Mouse (Mus musculus) CH12.LX (cell line): ENCODE measurements around the gene Ppp1r14a. TPM values are rescaled to one million over a fixed set of nuclear protein-coding genes. Genes with fewer than 3 reads are reported as not detected.

Experiments
- DNase-seq: peaks from one replicate; pipeline ENCODE4 v3.0.0-alpha.2; 2013; ENCODE audit errors: extremely low read depth
- H3K27ac ChIP-seq: 2 replicates; pipeline ENCODE4 v1.5.1; 2012; ENCODE audit warnings: low read depth, mild to moderate bottlenecking, control low read depth, moderate library complexity; ENCODE audit not compliant: insufficient read depth
- H3K27me3 ChIP-seq: replicated peaks from 2 replicates; pipeline ENCODE3; 2012; ENCODE audit warnings: inconsistent platforms
- H3K36me3 ChIP-seq, 2 experiments: replicated peaks in 1 of 2; 2 replicates each; pipeline versions ENCODE3 to v1.6.1; 2012; ENCODE audit warnings: inconsistent platforms in 1 of 2, low read length in 1 of 2, mild to moderate bottlenecking in 1 of 2, mixed read lengths in 1 of 2, moderate library complexity in 1 of 2; ENCODE audit not compliant: control insufficient read depth in 1 of 2, insufficient read depth in 1 of 2
- H3K4me1 ChIP-seq, 2 experiments: 2 replicates each; pipeline ENCODE4 v1.6.1; 2012; ENCODE audit warnings: inconsistent platforms in 1 of 2, moderate library complexity in 1 of 2; ENCODE audit not compliant: insufficient read depth in 2 of 2, control insufficient read depth in 1 of 2
- H3K4me2 ChIP-seq: 2 replicates; pipeline ENCODE4 v1.6.1; 2012; ENCODE audit warnings: low read depth, mild to moderate bottlenecking, control low read depth; ENCODE audit not compliant: poor library complexity, insufficient read depth, severe bottlenecking
- H3K4me3 ChIP-seq, 3 experiments: fragments of 150-350 bp in 1 of 3; sonication (generic) in 1 of 3; replicated peaks in 1 of 3; 2 replicates each; pipeline versions ENCODE3 to v1.5.1; 2011 to 2012; ENCODE audit warnings: low read depth in 2 of 3, low read length in 2 of 3, mild to moderate bottlenecking in 2 of 3, moderate library complexity in 2 of 3, control low read depth in 1 of 3, improper control_type of control experiment in 1 of 3, inconsistent platforms in 1 of 3, mixed read lengths in 1 of 3; ENCODE audit not compliant: poor library complexity in 1 of 3
- H3K79me2 ChIP-seq: replicated peaks from 2 replicates; pipeline ENCODE4 v1.6.1; 2012; ENCODE audit warnings: mild to moderate bottlenecking, moderate library complexity; ENCODE audit not compliant: control insufficient read depth, poor library complexity, insufficient read depth, severe bottlenecking; ENCODE audit errors: extremely low read depth
- H3K9ac ChIP-seq: 2 replicates; pipeline ENCODE4 v1.6.1; 2012; ENCODE audit warnings: low read depth, mild to moderate bottlenecking, control low read depth, moderate library complexity; ENCODE audit not compliant: insufficient read depth
- H3K9me3 ChIP-seq: replicated peaks from 2 replicates; pipeline ENCODE3; 2012; ENCODE audit warnings: low read length, inconsistent platforms, mixed read lengths
- CHD1 ChIP-seq: IDR thresholded peaks from 2 replicates; pipeline ENCODE4 v1.6.1; 2012; ENCODE audit warnings: low read depth, low read length, improper control_type of control experiment, inconsistent platforms
- CHD2 ChIP-seq: IDR thresholded peaks from 2 replicates; pipeline ENCODE4 v1.6.1; 2011; ENCODE audit warnings: low read length, improper control_type of control experiment
- E2F4 ChIP-seq: IDR thresholded peaks from 2 replicates; pipeline ENCODE4 v1.6.1; 2011; ENCODE audit warnings: low read depth, low read length, improper control_type of control experiment; ENCODE audit not compliant: insufficient replicate concordance
- EP300 ChIP-seq: IDR thresholded peaks from 2 replicates; pipeline ENCODE4 v1.6.1; 2011; ENCODE audit warnings: low read length, improper control_type of control experiment
- HCFC1 ChIP-seq: IDR thresholded peaks from 2 replicates; pipeline ENCODE4 v1.6.1; 2012; ENCODE audit warnings: low read depth, mild to moderate bottlenecking, inconsistent platforms, low read length, improper control_type of control experiment
- IRF4 ChIP-seq: IDR thresholded peaks from 2 replicates; pipeline ENCODE4 v1.6.1; 2014; ENCODE audit warnings: low read depth, mild to moderate bottlenecking, inconsistent platforms, low read length, improper control_type of control experiment
- JUND ChIP-seq: conservative IDR thresholded peaks from 2 replicates; pipeline ENCODE4 v1.6.1; 2011; ENCODE audit warnings: low read depth, low read length, improper control_type of control experiment
- MAX ChIP-seq: IDR thresholded peaks from 2 replicates; pipeline ENCODE4 v1.6.1; 2011; ENCODE audit warnings: low read length, improper control_type of control experiment
- MAZ ChIP-seq: IDR thresholded peaks from 2 replicates; pipeline ENCODE4 v1.6.1; 2012; ENCODE audit warnings: low read depth, mild to moderate bottlenecking, inconsistent platforms, low read length, improper control_type of control experiment, moderate library complexity
- MYC ChIP-seq: IDR thresholded peaks from 2 replicates; pipeline ENCODE4 v1.6.1; 2011; ENCODE audit warnings: low read depth, mild to moderate bottlenecking, improper control_type of control experiment, low read length
- NELFE ChIP-seq: IDR thresholded peaks from 2 replicates; pipeline ENCODE4 v1.6.1; 2011; ENCODE audit warnings: low read depth, low read length, improper control_type of control experiment
- PAX5 ChIP-seq: IDR thresholded peaks from 2 replicates; pipeline ENCODE4 v1.6.1; 2012; ENCODE audit warnings: low read length, inconsistent platforms, mixed read lengths
- RAD21 ChIP-seq: IDR thresholded peaks from 2 replicates; pipeline ENCODE4 v1.6.1; 2011; ENCODE audit warnings: low read depth, mild to moderate bottlenecking, low read length, improper control_type of control experiment, moderate library complexity
- SIN3A ChIP-seq: IDR thresholded peaks from 2 replicates; pipeline ENCODE4 v1.6.1; 2012; ENCODE audit warnings: low read length, improper control_type of control experiment, inconsistent platforms
- SMC3 ChIP-seq: IDR thresholded peaks from 2 replicates; pipeline ENCODE4 v1.6.1; 2011; ENCODE audit warnings: low read depth, low read length, improper control_type of control experiment
- TBP ChIP-seq: conservative IDR thresholded peaks from 2 replicates; pipeline ENCODE4 v1.6.1; 2011; ENCODE audit warnings: low read depth, low read length, improper control_type of control experiment
- TCF12 ChIP-seq: IDR thresholded peaks from 2 replicates; pipeline ENCODE4 v1.6.1; 2014; ENCODE audit warnings: low read depth, mild to moderate bottlenecking, inconsistent platforms, low read length, improper control_type of control experiment
- UBTF ChIP-seq: IDR thresholded peaks from 2 replicates; pipeline ENCODE4 v1.6.1; 2012; ENCODE audit warnings: low read depth, mild to moderate bottlenecking, inconsistent platforms, low read length, improper control_type of control experiment, moderate library complexity
- USF1 ChIP-seq: IDR thresholded peaks from 2 replicates; pipeline ENCODE4 v1.6.1; 2014; ENCODE audit warnings: low read depth, mild to moderate bottlenecking, inconsistent platforms, low read length, improper control_type of control experiment
- ZKSCAN1 ChIP-seq: IDR thresholded peaks from 2 replicates; pipeline ENCODE4 v1.6.1; 2012; ENCODE audit warnings: low read depth, inconsistent platforms, low read length, improper control_type of control experiment, borderline replicate concordance
- dilution Hi-C: fragments of 300-500 bp; cut with MboI; formaldehyde crosslinking; loops from 2 replicates; pipeline ENCODE4 v1.14.3; 2020; ENCODE audit warnings: low sequenced_read_pairs; ENCODE audit not compliant: extremely low pct_unique_long_range_greater_than_20kb, extremely low pct_ligation_motif_present
- in situ Hi-C: fragments of 300-500 bp; cut with MboI; formaldehyde crosslinking; loops from 3 replicates; pipeline ENCODE4 v1.14.3; 2019; ENCODE audit warnings: low sequenced_read_pairs, low pct_ligation_motif_present, low pct_unique_long_range_greater_than_20kb, mixed read lengths
- polyA plus RNA-seq: library from polyadenylated mRNA; unstranded; fragments of >175 nt; gene quantifications from 2 replicates; pipeline ENCODE4 v1.2.1, GENCODE M21; 2012; ENCODE audit warnings: low read depth; ENCODE audit not compliant: insufficient read length
- total RNA-seq, 2 experiments: library from RNA; depleted of rRNA; stranded (reverse); fragments of 300-350 nt in 1 of 2; fragments of >200 nt in 1 of 2; gene quantifications; 2 replicates each; pipeline ENCODE4 v1.2.3; 2012 to 2014

The Ppp1r14a gene
- total and polyA plus RNA-seq, 3 experiments = not detected

GRCm38 (mm10) chr7:29257368-29257767, 31.7 kb upstream of the Ppp1r14a start:
- no peak for TF ChIP-seq E2F4
- no peak for TF ChIP-seq CHD1
- TF ChIP-seq UBTF = no peak
- no peak for TF ChIP-seq IRF4
- no peak for TF ChIP-seq PAX5
- no peak for TF ChIP-seq SMC3
- TF ChIP-seq CHD2 = no peak
- no peak for TF ChIP-seq MAZ
- no peak for TF ChIP-seq TCF12
- no peaks in the 10 kb centered on the region for H3K27me3 ChIP-seq
- no peak overlapping the region for H3K9ac ChIP-seq
- dilution Hi-C loops = no loop called here
- in situ Hi-C loops = loop anchor here (5.0 kb wide), 1 partner anchor 35 kb away; no protein-coding TSS in a partner anchor
- peak; percentile 35 for DNase-seq
- no peaks in the 10 kb centered on the region for H3K79me2 ChIP-seq
- no peak overlapping the region for H3K4me3 ChIP-seq
- H3K9me3 ChIP-seq = no peaks in the 10 kb centered on the region
- H3K36me3 ChIP-seq = peaks cover 0 to 13% of the 10 kb centered on the region in 2 experiments
- H3K4me1 ChIP-seq = peaks cover 9 to 51% of the 10 kb centered on the region in 2 experiments
- H3K27ac ChIP-seq = no peak overlapping the region
- H3K4me2 ChIP-seq = no peak overlapping the region

DNA sequence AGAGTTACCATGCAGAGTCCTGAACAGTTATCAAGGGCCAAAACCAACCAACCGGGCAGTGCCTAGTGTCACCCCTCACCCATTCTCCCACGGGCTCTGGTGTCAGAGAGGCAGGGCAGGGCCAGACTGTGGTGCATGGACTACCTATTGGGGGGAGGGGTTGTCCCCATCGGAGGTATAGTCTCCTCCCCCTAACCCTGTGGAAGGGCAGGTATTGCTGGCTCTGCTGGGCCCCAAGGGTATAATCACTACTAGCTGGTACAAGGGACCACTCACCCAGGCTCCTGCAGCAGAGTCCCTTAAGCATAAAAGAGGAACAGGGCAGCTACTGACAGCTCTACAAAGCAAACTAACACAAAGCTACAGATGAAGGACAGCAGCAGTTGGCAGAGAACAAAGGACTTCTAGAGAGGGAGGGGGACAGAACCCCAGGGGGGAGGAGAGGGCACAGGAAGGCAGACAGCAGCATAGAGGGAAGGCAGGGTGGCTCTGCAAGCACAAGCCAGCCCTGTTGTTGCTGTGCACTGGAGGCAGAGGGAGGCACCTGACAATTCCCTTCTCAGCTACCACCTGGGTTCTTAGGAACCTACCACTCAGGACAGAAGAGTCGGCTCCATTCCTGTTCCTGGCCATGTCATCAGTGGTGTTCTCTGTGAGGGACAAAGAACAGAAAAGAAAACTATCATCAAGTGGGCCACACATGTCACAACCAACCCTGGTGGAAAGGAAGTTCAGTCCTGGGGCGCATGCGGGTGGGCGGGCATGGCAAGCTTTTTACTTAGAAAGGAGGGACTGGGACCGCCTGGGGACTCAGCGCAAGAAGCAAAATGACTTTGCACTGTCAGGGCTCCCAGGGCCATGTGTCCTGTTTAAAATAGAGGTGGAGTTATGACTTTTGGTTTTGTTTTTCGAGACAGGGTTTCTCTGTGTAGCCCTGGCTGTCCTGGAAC, 29.1 kb upstream of the Ppp1r14a start:
- Histone ChIP-seq H3K4me2 (no peak overlapping the region), H3K27me3 (no peaks in the 10 kb centered on the region), H3K36me3 (peaks cover 0 to 13% of the 10 kb centered on the region in 2 experiments), H3K9ac (no peak overlapping the region), H3K79me2 (no peaks in the 10 kb centered on the region), H3K27ac (no peak overlapping the region), H3K4me3 (no peak overlapping the region), H3K4me1 (peaks cover 9 to 68% of the 10 kb centered on the region in 2 experiments), H3K9me3 (no peaks in the 10 kb centered on the region)
- TF ChIP-seq RAD21 (no peak), MAX (no peak)
- DNase-seq = no peak
- dilution Hi-C loops (no loop called here), in situ Hi-C loops (loop anchor here (5.0 kb wide), 1 partner anchor 32 kb away; no protein-coding TSS in a partner anchor)

DNA sequence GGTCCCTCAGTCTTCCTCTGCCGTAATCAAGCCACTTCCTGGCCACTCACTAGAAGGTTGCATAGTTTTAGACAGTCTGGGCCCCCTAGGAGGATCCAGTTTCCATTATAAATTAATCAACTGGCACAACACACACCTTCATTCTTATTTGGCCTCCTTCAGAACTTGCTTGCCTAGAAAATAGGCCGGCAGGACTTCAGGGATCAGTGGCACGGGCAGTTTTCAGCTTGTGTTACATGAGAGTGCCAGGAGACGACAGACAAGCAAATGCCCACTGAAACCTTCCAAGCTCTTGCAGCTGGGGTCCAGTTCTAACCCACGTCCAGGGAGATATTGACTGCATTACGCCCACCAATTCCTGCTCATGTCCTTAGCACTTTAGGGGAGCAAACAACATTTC, 27.0 kb upstream of the Ppp1r14a start:
- Histone ChIP-seq H3K79me2 (no peaks in the 10 kb centered on the region), H3K9me3 (no peaks in the 10 kb centered on the region), H3K4me1 (peaks cover 8 to 78% of the 10 kb centered on the region in 2 experiments), H3K4me3 (no peak overlapping the region)
- no peak for TF ChIP-seq USF1
- TF ChIP-seq E2F4 = no peak
- TF ChIP-seq PAX5 = no peak
- no peak for TF ChIP-seq ZKSCAN1
- TF ChIP-seq SIN3A = no peak
- no peak for TF ChIP-seq EP300
- no peak for TF ChIP-seq UBTF
- no peak for TF ChIP-seq TBP
- TF ChIP-seq JUND = no peak
- TF ChIP-seq MYC = no peak
- TF ChIP-seq HCFC1 = no peak
- TF ChIP-seq CHD2 = no peak
- TF ChIP-seq NELFE = no peak
- TF ChIP-seq CHD1 = no peak
- TF ChIP-seq RAD21 = no peak
- TF ChIP-seq, all 38 proteins: peak for 0
- Histone ChIP-seq H3K36me3 (peaks cover 0 to 10% of the 10 kb centered on the region in 2 experiments), H3K27me3 (no peaks in the 10 kb centered on the region), H3K27ac (no peak overlapping the region), H3K4me2 (no peak overlapping the region), H3K9ac (no peak overlapping the region)
- in situ Hi-C loops (no loop called here), dilution Hi-C loops (no loop called here)
- DNase-seq = no peak
